Mouse (Mus musculus) olfactory bulb, adult 2 months (tissue): ENCODE data around the gene Adamts9.

Experiments used
- CTCF ChIP-seq: fragments of 200-500 bp; IDR thresholded peaks from 2 replicates; pipeline ENCODE4 v1.5.1; 2012; ENCODE audit warnings: low read depth, mild to moderate bottlenecking, low read length, moderate library complexity; ENCODE audit not compliant: insufficient read depth
- POLR2A ChIP-seq: fragments of 200-500 bp; IDR thresholded peaks from 2 replicates; pipeline ENCODE4 v1.6.1; 2012; ENCODE audit warnings: mild to moderate bottlenecking, low read depth, low read length, moderate library complexity; ENCODE audit not compliant: insufficient read depth

DNA sequence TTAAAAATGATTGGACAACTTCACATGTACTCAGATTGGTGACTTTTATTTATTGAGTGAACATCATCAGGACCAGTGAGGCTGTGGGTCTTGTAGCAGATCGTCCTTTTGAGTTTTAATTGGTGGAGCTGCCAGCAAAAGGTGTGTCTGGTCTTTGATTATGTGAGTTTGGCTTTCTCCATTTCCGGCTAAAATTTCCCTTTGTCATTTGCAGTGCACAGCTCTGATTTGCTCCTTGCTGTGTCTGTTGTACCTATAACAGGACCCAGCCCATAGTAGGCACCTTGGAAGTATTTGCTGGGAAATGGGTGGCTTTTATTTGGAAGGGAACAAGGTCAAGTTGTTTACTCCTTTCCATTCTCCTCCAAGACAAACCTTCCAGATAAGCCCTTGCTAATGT, 99.8 kb downstream of the Adamts9 start:
- TF ChIP-seq CTCF, result no peak
- TF ChIP-seq POLR2A, result no peak
